Mouse (Mus musculus) MEL (cell line): ENCODE measurements at regions not wholly inside any gene's neighbourhood (a gene's known extent, or its start where the extent isn't known, plus 50 kb on each side); places are given as distances from the start of the nearest gene placed in this dataset.

Source experiments
- CHD2 ChIP-seq: IDR thresholded peaks from 2 replicates; pipeline ENCODE4 v1.6.1; 2011; ENCODE audit warnings: low read length, improper control_type of control experiment
- CTCF ChIP-seq, 3 experiments: IDR thresholded peaks in 2 of 3; conservative IDR thresholded peaks in 1 of 3; 2 replicates each; pipeline ENCODE4 v1.5.1; 2011 to 2012; ENCODE audit warnings: low read length in 3 of 3, low read depth in 2 of 3, mild to moderate bottlenecking in 2 of 3, improper control_type of control experiment in 1 of 3, inconsistent platforms in 1 of 3, mixed read lengths in 1 of 3, moderate library complexity in 1 of 3; ENCODE audit not compliant: control insufficient read depth in 1 of 3, insufficient read depth in 1 of 3, poor library complexity in 1 of 3, severe bottlenecking in 1 of 3
- KAT2A ChIP-seq: conservative IDR thresholded peaks from 2 replicates; pipeline ENCODE4 v1.6.1; 2012; ENCODE audit warnings: low read depth, low read length, improper control_type of control experiment, inconsistent platforms
- POLR2A ChIP-seq, 2 experiments: IDR thresholded peaks; 2 replicates each; pipeline ENCODE4 v1.6.1; 2011 to 2012; ENCODE audit warnings: low read length in 2 of 2, mild to moderate bottlenecking in 2 of 2, control low read depth in 1 of 2, improper control_type of control experiment in 1 of 2, low read depth in 1 of 2, moderate library complexity in 1 of 2; ENCODE audit not compliant: control insufficient read depth in 1 of 2, insufficient read depth in 1 of 2, poor library complexity in 1 of 2
- USF1 ChIP-seq: IDR thresholded peaks from 2 replicates; pipeline ENCODE4 v1.6.1; 2014; ENCODE audit warnings: low read depth, mild to moderate bottlenecking, inconsistent platforms, low read length, improper control_type of control experiment, moderate library complexity
- ZC3H11A ChIP-seq: IDR thresholded peaks from 2 replicates; pipeline ENCODE4 v1.6.1; 2012; ENCODE audit warnings: low read depth, mild to moderate bottlenecking, inconsistent platforms, low read length, improper control_type of control experiment
- ZMIZ1 ChIP-seq: IDR thresholded peaks from 2 replicates; pipeline ENCODE4 v1.6.1; 2012; ENCODE audit warnings: low read depth, mild to moderate bottlenecking, inconsistent platforms, low read length, improper control_type of control experiment, moderate library complexity
- ZNF384 ChIP-seq: IDR thresholded peaks from 2 replicates; pipeline ENCODE4 v1.6.1; 2012; ENCODE audit warnings: low read depth, mild to moderate bottlenecking, inconsistent platforms, low read length, improper control_type of control experiment

GRCm38 (mm10) chr15:67545745-67546144, 1045.0 kb upstream of the Lrrc6 start:
- TF ChIP-seq POLR2A (IDR thresholded peaks at IDR 0.05; ENCODE audit: control insufficient read depth in 1 of 2, insufficient read depth in 1 of 2, low read depth in 1 of 2, low read length in 2 of 2, poor library complexity in 1 of 2) (no peak), ZNF384 (no peak), KAT2A (no peak), CTCF (IDR thresholded peaks at IDR 0.05 in 2 of 3, conservative IDR thresholded peaks at IDR 0.05 in 1 of 3; ENCODE audit: control insufficient read depth in 1 of 3, insufficient read depth in 1 of 3, low read depth in 2 of 3, low read length in 3 of 3, poor library complexity in 1 of 3, severe bottlenecking in 1 of 3) (no peak), CHD2 (no peak), ZMIZ1 (no peak), USF1 (no peak), ZC3H11A (no peak)
